Mouse (Mus musculus) heart, postnatal 0 days (tissue): ENCODE results near the gene Foxp1.

Source experiments
- CTCF ChIP-seq: IDR thresholded peaks from 2 replicates; pipeline ENCODE4 v1.5.1; 2016; ENCODE audit warnings: antibody characterized with exemption, control low read depth, low read depth
- EP300 ChIP-seq: IDR thresholded peaks from 2 replicates; pipeline ENCODE4 v1.6.1; 2016; ENCODE audit warnings: antibody characterized with exemption, low read depth

DNA sequence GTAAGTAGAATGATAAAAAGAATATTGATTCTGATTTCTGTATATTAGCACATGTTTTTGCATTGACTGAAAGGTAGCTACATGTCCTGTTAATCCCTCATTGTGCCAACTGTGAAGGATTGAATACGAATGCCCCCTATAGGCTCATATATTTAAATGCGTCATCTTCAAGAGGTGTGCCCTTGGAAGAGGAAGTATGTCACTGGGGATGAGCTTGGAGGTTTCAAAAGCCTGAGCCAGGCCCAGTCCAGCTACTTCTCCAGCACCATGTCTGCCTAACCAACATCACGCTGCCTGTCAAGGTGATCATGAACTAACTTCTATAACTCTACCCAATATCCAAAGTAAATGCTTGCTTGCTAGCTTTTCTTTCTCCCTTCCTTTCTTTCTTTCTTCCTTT, 180.1 kb downstream of the Foxp1 start:
- TF ChIP-seq CTCF, result no peak
- no peak for TF ChIP-seq EP300
